Mouse (Mus musculus) layer of hippocampus, adult 11-12 months (tissue): ENCODE data around the gene Mpig6b.
A peak's percentile ranks its signal among the peaks of the same experiment; 100 is the strongest.

Source experiments
- DNase-seq: peaks from one replicate; pipeline ENCODE4 v3.0.0; 2022; ENCODE audit warnings: low spot score

The Mpig6b gene

GRCm38 (mm10) chr17:35058911-35059892, 6.8 kb downstream of the Mpig6b start, which contains the start of gene Ddah2:
TSS of gene Ddah2 (plus strand) at chr17:35059035.
- DNase-seq, result peak; percentile 79

DNA sequence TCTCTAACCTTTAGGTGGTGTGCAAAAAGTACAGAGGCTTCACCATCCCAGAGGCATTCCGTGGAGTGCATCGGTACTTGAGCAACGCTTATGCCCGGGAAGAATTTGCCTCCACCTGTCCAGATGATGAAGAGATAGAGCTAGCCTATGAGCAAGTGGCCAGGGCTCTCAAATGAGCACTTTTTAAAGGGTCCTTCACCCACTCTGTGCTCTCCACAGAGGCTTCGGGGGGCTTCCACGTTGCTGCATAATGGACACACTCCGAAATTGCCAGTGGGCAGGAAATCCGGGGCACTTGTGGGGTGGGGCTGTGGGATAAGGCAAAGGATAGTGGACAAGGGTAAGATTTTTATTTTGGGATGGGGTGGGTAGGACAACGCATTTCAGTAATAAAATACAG, 7.7 kb downstream of the Mpig6b start:
- DNase-seq, result no peak

- DNase-seq, result no peak
Measured at GRCm38 (mm10) chr17:35057090-35057489, 8.9 kb downstream of the Mpig6b start.

GRCm38 (mm10) chr17:35055691-35056495, 10.1 kb downstream of the Mpig6b start:
- DNase-seq, result no peak

GRCm38 (mm10) chr17:35052271-35052798, 13.6 kb downstream of the Mpig6b start:
- no peak for DNase-seq

- peak; percentile 59 for DNase-seq
Measured at GRCm38 (mm10) chr17:35051156-35052086, 14.6 kb downstream of the Mpig6b start.

GRCm38 (mm10) chr17:35050126-35050750, 15.7 kb downstream of the Mpig6b start:
- peak; percentile 47 for DNase-seq

GRCm38 (mm10) chr17:35049561-35050016, 16.4 kb downstream of the Mpig6b start, which contains the start of gene Clic1:
TSS of gene Clic1 (plus strand) at chr17:35049966.
- no peak for DNase-seq

DNA sequence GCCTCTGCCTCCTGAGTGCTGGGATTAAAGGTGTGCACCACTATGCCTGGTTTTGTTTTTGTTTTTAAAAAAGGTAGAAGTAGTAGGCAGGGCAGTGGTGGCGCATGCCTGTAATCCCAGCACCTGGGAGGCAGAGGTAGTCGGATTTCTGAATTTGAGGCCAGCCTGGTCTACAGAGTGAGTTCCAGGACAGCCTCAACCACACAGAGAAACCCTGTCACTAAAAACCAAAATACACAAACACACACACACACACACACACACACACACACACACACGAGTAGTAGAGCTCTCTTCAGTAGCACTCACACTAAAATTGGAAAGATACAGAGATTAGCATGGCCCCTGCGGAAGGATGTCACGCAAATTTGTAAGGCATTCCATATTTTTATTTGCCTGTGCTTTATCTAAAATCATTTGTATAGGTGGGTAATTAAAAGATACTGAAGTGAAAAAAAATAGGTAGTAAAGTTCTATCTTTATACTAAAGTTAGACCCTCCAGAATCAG, 17.0 kb downstream of the Mpig6b start:
- no peak for DNase-seq

DNA sequence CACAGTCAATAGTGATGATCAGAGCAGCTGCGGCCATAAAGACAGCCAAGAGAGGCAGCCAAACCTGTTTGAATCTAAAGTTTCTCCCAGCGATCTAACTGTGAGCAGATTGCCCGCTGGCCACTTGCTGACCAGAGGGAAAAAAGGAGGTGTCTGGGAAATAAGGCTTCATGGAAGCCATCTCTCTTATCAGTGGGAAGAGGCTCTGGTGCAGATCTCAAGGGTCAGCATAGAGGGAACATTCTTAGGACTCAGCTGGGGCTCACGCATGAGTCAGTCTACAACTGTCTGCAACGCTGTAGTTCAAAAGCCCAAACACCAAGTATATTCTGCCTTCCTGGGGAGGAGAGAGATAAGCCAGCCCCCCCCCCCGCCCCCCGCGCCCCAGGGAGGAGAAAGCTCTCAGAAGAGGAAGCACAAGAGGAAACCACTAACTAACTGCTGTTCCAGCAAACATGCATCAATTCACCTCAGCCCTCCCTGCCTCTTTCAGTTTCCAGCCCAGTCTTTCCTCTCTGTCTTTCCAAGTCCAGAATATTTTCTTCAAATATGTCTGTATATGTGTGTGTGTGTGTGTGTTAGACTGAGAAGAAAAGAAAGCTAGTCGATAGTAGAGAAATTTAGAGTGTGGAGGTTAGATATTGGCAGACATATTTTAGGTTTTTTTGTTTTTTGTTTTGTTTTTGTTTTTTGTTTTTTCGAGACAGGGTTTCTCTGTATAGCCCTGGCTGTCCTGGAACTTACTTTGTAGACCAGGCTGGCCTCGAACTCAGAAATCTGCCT, 17.6 kb downstream of the Mpig6b start:
- no peak for DNase-seq

DNA sequence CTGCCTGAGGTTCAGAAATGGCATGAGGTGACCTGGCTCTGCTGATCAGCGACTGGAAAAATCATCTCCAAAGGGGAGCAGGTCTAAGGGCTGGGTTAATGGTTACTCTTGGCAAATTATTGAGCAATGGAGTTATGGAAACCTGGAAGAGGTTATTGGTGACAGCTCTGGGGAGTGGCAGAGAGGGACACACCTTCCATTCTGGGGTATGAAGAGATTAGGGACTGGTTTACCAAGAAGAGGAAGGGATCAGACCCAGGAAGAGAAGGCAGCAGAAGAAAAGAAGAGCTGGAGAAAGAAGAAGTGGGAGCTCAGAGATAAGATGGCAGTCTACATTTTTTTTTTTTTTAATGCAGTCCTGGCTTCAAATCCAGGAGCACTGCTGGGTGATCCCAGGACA, 18.3 kb downstream of the Mpig6b start:
- no peak for DNase-seq

DNA sequence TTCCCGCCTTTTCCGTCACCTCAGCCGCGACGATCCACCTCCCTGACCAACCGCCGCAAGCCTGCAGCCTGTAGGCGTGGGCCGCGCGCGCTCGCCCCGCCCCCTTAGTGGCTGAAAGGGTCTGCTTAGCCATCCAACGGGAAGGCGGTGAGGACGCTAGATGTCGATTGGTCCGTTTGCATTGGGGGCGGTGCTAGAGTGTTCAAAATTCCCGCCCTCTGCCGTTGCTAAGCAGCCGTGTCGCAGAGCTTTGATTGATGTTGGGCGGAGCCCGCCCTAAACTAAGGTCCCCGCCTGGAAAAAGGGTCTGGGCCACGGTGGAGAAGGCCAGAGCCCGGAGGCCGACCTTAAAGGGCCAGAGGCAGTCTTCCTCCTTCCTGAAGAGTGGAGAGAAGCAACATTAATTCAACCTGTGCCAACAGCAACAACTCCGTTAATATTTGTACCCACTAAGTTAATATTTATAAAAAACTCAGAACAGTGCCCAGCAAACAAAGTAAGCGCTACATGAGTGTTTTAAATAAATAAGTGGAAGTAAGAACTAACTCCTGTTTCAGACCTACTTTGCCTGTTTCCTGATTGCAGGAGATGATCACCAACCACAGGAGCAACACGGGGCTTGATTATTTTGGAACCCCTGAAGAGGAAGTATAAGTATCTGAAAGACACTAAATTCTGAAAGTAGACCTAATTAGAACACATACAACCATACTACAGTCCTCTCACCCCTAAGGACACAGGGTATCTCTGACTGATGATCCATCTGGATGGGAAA, 19.1 kb downstream of the Mpig6b start, which contains the start of gene Msh5:
Gene Msh5 (minus strand): TSS at position 65 of the 775 bp plus-strand sequence.
- peak; percentile 95 for DNase-seq

DNA sequence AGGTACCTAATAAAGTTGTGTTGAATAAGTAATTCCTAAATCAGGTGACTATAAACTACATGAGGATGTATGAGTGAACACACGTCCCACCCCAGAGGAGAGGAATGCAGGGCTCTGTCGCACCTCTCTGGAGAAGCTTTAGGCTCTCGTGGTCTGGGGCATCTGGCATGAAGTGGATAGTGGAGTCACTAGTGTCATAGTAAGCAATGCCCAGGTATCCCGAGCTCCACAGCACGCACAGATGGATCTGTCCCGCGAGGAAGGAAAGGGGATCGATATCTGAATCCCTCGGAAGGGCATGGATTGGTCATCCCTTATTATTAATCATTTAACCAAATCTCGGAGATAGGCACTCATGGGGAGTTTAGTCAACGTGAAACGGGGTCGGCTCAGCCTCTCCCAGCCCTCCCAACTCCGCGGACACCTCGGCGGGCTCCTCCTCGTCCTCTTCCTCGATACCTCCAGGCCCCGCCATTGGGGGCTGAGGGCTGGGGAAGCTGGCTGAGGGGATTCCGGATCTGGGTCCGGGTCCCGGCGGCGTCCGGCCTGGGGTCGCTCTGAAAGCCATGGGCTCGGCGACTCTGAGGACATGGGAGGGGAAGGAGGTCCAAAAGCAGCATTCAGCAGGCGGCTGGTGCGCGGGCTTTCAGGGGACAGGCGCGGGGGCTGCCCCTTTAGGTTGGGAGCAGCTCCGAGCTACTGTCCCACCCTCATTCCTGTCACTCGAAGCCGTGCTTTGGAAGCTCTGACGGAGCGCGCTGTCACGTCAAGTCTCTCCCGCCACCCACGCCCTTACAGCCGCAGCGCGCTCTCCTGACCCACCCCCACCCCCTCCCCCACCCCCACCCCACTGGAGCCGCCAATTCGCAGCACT, 19.9 kb downstream of the Mpig6b start:
- DNase-seq, result no peak

DNA sequence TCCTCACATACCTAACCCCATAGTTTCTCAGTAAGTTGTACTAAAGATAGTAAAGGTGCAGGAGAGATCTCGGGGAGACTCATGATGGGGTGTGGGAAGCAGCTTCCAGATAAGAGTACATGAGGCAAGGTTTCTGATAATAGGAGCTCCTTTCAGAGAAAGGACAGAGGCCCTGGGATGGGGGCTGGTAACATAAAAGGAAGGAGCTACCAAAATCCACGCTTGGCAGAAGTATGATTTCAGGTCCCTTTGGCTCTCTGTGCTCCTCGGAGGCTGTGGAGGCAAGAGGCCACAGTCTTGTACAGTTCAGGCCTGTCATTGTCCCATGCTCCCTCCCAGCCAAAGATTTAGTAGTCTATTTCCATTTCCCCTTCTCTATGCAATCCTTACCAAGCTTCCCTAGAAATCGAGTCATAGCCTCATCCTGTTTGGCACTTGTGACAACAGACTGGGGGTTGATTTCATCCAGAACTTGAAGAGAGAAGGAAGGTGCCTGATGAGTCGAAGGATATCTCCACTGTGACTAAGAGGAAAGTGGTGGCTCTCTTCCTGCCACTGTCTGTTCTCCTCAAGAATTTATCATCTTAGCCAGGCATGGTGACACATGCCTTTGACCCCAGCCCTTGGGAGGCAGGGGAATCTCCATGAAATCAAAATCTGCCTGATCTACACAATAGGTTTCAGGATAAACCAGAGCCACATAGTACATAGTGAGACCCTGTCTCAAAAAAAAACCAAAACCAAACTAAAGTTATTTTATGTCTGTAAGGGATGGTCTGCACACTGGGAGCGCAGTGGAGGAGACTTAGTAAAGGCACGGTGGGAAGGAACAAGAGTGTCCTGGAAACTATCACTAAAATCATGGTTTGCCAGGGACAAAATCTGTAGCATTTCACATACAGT, 20.8 kb downstream of the Mpig6b start:
- DNase-seq, result no peak

DNA sequence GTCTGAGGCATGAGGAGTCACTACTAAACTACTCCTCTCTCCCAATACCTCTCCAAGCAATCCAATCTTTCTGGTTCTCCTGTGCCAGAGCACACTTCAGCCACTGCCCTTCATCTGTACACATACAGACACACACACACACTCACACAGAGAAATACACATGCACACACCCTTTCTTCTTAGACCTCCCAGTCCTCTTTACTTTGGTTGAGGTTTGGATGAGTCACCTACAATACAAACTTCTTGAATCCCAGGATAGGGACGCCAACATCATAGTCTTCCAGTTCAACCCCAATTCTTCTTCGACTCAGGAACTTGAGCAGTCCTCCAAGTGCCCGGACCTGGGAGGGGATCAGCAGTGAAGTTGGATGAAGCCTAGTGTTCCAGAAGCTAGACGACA, 22.2 kb downstream of the Mpig6b start:
- DNase-seq, result no peak

GRCm38 (mm10) chr17:35039121-35039873, 26.7 kb downstream of the Mpig6b start:
- DNase-seq, result peak; percentile 54
